Mouse (Mus musculus) heart, adult 8-10 months (tissue): Measurements from ENCODE around the gene Pcsk1n. TPM values are rescaled to one million over a fixed set of nuclear protein-coding genes. Genes with fewer than 3 reads are reported as not detected.
"Not testable (repeated sequence)": the region's sequence is repeated elsewhere in the genome, so short reads cannot be mapped to it uniquely, and the experiment has no call there.

Experiments used
- DNase-seq: peaks from one replicate; pipeline ENCODE4 v3.0.0; 2022; ENCODE audit warnings: low spot score
- total RNA-seq, 4 experiments: library from RNA; stranded (reverse); gene quantifications; 2 replicates each; pipeline ENCODE4 v1.2.4; 2022

The Pcsk1n gene
- total RNA-seq = under 1 TPM; 0.11 to 0.20 (median 0.16) TPM

GRCm38 (mm10) chrX:7919601-7920383 is at the start of gene Pcsk1n:
Gene Pcsk1n, plus strand, starts transcription at chrX:7919822.
- no peak for DNase-seq

- no peak for DNase-seq
These were observed 49.8 kb upstream of the Pcsk1n start for GRCm38 (mm10) chrX:7869826-7870225.

DNA sequence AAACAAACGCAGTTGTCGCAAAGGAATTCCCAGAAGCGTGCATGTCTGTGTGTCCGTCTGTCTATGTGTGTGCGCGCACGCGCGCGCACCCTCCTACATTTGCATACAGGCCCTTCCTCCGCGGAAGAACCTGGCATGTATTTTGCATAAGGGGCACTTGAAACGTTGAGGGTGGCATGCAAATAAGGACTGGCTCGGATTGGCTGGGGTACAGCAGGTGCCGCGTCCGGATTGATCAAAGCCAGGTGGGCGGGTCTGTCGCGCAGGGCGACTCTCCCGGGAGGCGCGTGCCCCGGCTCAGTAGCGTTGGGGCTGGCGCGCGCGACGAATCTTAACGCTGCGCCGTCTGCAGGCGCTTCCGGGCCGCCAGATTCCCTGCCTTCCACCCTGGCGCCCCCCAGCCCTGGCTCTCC is 41.6 kb upstream of the Pcsk1n start, which contains the start of gene Pim2:
Gene Pim2, plus strand, starts transcription at position 256 of the 413 bp plus-strand sequence.
- DNase-seq = peak; percentile 59

- DNase-seq = no peak
These were observed 41.1 kb upstream of the Pcsk1n start for GRCm38 (mm10) chrX:7878495-7878894.

GRCm38 (mm10) chrX:7879819-7880218 is 39.8 kb upstream of the Pcsk1n start:
- peak; percentile 34 for DNase-seq

DNA sequence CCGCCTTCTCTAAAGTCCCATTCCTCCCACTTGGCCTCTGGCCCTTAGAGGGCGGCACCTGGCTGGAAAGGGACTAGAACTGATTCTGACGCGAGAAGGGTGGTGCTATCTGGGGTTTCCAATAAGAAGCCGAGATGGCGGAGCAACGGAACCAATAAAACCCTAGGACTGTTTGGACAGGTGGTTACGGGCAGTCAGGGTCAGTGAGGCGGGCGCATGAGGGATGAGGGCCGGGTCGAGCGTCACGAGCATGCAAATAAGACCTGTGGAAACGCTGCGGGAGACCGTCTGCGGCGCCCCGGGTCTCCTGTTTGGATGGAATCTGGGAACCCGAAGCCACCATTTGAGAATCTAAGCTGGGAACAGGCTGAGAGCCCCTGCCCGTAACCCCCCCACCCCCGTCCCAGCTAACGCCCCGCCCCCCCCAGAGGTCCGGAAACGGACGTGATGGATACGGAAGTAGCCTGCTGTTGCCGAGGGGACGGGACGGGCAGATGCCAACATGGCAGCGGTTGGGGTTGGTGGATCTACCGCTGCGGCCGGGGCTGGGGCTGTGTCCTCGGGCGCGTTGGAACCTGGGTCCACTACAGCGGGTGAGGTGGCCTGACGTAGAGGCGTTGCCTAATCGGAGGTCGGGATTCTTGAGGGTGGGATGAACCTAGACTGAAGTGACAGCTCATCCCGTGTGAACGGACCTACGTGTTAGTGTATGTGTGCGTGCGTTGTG is 35.6 kb upstream of the Pcsk1n start, which contains the start of gene Slc35a2:
Gene Slc35a2, plus strand, starts transcription at position 188 of the 727 bp plus-strand sequence.
- DNase-seq = peak; percentile 92

DNA sequence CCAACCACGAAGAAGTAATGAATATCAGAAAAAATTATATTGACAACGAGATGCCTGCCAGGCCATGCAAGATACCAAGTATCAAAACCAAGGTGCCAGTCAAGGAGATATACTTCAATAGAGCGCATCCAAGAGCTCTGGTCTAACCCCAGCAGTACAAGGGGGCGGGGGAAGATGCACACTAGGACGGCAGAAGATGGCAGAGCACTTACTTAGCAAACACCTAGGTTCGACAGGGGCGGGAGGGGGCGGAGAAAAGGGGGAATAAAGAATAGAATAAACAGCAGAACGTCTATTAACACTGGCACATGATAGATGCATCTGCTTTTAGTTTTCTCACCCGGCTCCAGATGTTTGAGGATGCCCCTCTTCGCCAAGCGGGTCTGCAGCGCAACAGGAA is 21.4 kb upstream of the Pcsk1n start:
- no peak for DNase-seq

DNA sequence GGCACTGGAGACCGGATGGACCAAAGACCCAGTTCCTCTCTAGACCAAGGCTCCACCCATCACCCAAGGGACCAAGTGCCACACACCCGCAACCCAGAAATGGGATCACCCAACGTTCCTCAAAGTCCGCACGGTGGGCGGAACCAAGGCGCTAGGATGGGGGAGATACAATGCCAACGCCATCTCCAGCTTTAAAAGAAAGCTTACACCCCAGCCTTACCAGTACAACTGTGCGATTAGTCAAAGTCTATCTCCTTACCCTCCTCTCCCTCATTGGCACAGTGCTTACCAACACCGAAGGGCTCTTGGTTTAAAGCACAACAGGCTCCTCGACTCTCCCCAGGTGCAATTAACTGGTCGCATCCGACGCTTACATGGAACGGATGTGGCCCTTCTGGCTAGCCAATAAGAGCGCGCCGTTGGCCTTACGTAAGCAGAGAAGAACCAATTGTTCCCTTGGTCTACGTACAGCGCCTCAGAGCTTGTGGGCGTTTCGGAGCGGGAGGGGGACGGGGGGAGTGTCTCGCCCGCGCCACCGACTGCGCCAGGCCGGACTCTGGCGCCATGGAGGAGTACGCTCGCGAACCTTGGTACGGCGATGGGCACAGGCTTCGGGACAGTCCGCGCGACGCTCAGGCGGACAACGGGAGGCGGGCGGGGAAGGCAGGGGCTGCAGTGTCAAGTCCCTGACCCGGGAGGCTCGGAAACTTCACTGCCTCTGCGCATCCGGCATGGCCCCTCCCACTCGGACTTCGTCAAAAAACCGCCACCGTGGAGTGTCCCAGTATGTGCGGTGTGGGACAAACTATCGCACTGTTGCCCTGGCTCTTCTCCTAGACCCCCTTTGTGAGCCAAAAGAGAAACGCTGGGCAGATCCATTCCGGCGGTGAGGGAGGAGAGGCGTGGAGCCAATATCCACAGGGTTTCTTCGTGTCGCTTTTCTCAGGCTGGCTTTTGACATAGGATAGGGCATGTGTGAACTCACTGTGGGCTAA is 20.4 kb upstream of the Pcsk1n start, which contains the start of the genes Pqbp1 and Timm17b:
Gene Pqbp1, minus strand, starts transcription at position 390 of the 995 bp plus-strand sequence.
Gene Timm17b, plus strand, starts transcription at position 478 of the 995 bp plus-strand sequence.
- DNase-seq = peak; percentile 87

DNA sequence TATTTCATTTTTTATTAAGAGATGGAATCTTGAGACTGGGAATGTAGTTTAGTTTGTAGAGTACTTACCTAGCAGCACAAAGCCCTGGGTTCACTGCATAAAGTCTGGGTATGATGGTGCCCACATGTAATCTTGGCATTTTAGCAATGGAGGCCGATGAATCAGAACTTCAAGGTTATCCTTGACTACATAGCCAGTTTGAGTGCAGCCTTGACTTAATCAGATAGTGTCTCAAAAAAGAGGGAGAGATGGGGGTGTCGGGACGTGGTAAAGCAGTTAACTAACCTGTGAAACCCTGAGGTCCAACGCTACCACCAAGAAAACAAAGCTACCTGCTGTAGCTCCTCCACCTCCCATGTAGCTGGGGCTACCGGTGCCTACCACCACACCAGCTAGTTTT is 15.2 kb upstream of the Pcsk1n start:
- no peak for DNase-seq

GRCm38 (mm10) chrX:7907735-7908134 is 11.9 kb upstream of the Pcsk1n start, which contains the start of gene Gm10491:
Gene Gm10491, minus strand, starts transcription at chrX:7907835.
- no peak for DNase-seq

- not testable (repeated sequence) for DNase-seq
These were observed 10.4 kb upstream of the Pcsk1n start, which contains the start of gene Gm10490 for GRCm38 (mm10) chrX:7909242-7909641. Gene Gm10490, plus strand, starts transcription at chrX:7909542.

- no peak for DNase-seq
These were observed 9.1 kb upstream of the Pcsk1n start for GRCm38 (mm10) chrX:7910473-7910872.

- DNase-seq = not testable (repeated sequence)
These were observed 4.0 kb upstream of the Pcsk1n start for GRCm38 (mm10) chrX:7915669-7916068.

- not testable (repeated sequence) for DNase-seq
These were observed 1.7 kb upstream of the Pcsk1n start for GRCm38 (mm10) chrX:7917960-7918359.

DNA sequence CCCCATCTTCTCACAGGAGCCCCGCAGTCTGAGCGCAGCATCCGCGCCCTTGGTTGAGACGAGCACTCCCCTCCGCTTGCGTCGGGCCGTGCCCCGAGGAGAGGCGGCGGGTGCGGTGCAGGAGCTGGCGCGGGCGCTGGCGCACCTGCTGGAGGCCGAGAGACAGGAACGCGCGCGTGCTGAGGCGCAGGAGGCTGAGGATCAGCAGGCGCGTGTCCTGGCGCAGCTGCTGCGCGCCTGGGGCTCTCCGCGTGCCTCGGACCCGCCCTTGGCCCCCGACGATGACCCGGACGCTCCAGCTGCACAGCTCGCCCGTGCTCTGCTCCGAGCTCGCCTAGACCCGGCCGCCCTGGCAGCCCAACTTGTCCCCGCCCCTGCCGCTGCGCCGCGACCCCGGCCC is 2.4 kb downstream of the Pcsk1n start:
- no peak for DNase-seq

- DNase-seq = no peak
These were observed 6.6 kb downstream of the Pcsk1n start for GRCm38 (mm10) chrX:7926266-7926665.

DNA sequence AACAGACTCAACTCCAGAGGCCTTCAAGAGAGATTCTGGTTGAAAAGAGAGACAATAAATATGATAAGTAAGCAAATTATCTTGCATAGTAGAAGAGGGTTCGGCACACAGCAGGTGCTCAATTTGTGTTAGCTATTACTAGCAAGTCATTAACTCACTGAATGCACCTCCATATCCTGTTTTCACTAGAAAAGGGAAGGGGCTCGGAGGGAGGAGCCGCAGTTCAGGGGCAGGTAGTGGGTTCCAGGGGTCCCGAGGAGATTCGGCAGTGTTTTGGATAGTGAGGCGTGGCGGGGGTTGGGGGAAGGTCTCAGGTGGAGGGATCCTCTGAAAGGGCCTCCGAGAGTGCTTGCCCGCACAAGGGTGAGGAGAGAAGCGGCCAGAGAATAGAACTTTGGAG is 7.5 kb downstream of the Pcsk1n start:
- no peak for DNase-seq

GRCm38 (mm10) chrX:7928270-7928790 is 8.7 kb downstream of the Pcsk1n start, which contains the start of gene Eras:
Gene Eras, minus strand, starts transcription at chrX:7928607.
- no peak for DNase-seq

GRCm38 (mm10) chrX:7936874-7937273 is 17.3 kb downstream of the Pcsk1n start:
- DNase-seq = no peak

GRCm38 (mm10) chrX:7937667-7938066 is 18.0 kb downstream of the Pcsk1n start:
- no peak for DNase-seq

GRCm38 (mm10) chrX:7945618-7946017 is 26.0 kb downstream of the Pcsk1n start:
- DNase-seq = no peak
